Mouse (Mus musculus) ES-CJ7 (cell line): ENCODE measurements at regions not wholly inside any gene's neighbourhood (a gene's known extent, or its start where the extent isn't known, plus 50 kb on each side); places are given as distances from the start of the nearest gene placed in this dataset.

ENCODE experiments used
- DNase-seq: peaks from one replicate; pipeline ENCODE4 v3.0.0; 2011; ENCODE audit warnings: low read depth, low spot score

GRCm38 (mm10) chr3:45104431-45104830, 273.8 kb upstream of the Pcdh10 start:
- DNase-seq = peak; percentile 60

- peak; percentile 87 for DNase-seq
These were observed 260.9 kb upstream of the Pcdh10 start for GRCm38 (mm10) chr3:45117260-45117659.

GRCm38 (mm10) chr3:45117921-45118320, 260.3 kb upstream of the Pcdh10 start:
- DNase-seq = peak; percentile 65
